Mouse (Mus musculus): ENCODE results near the gene Slc7a8. TPM values are rescaled to one million over a fixed set of nuclear protein-coding genes. Genes with fewer than 3 reads are reported as not detected.

The Slc7a8 gene
- polyA plus RNA-seq, 1 experiment from 2014 or later = 7.1 TPM

- WGBS = 75% methylated on average over 4 of the region's 4 CpGs
- DNase-seq (ENCODE audit: low spot score) (no peak), ATAC-seq (replicated peaks; ENCODE audit: low FRiP score) (no peak)
- Histone ChIP-seq H3K27ac (ENCODE audit: low read depth, low read length) (no peak overlapping the region), H3K36me3 (ENCODE audit: control insufficient read depth, insufficient read depth, low read length) (no peaks in the 10 kb centered on the region), H3K4me1 (replicated peaks; ENCODE audit: control insufficient read depth, insufficient read depth, low read length) (peaks cover 4% of the 10 kb centered on the region), H3K9ac (ENCODE audit: low read depth, low read length) (no peak overlapping the region), H3K4me2 (no peak overlapping the region), H3K9me3 (ENCODE audit: control insufficient read depth, low read length) (no peaks in the 10 kb centered on the region), H3K27me3 (replicated peaks; ENCODE audit: control insufficient read depth, insufficient read depth, low read length) (no peaks in the 10 kb centered on the region), H3K4me3 (ENCODE audit: low read depth, low read length) (no peak overlapping the region)
Measured at GRCm38 (mm10) chr14:54806124-54806523, 24.4 kb upstream of the Slc7a8 start.

GRCm38 (mm10) chr14:54802428-54802827 lies 20.7 kb upstream of the Slc7a8 start:
- Histone ChIP-seq H3K4me2 (no peak overlapping the region), H3K9ac (ENCODE audit: low read depth, low read length) (no peak overlapping the region), H3K9me3 (ENCODE audit: control insufficient read depth, low read length) (no peaks in the 10 kb centered on the region), H3K4me1 (replicated peaks; ENCODE audit: control insufficient read depth, insufficient read depth, low read length) (no peaks in the 10 kb centered on the region), H3K27ac (ENCODE audit: low read depth, low read length) (no peak overlapping the region), H3K36me3 (ENCODE audit: control insufficient read depth, insufficient read depth, low read length) (no peaks in the 10 kb centered on the region), H3K4me3 (ENCODE audit: low read depth, low read length) (no peak overlapping the region), H3K27me3 (replicated peaks; ENCODE audit: control insufficient read depth, insufficient read depth, low read length) (no peaks in the 10 kb centered on the region)
- ATAC-seq (replicated peaks; ENCODE audit: low FRiP score) (no peak), DNase-seq (ENCODE audit: low spot score) (no peak)
- 68% methylated on average over 4 of the region's 4 CpGs for WGBS

- Histone ChIP-seq H3K9ac (ENCODE audit: low read depth, low read length) (no peak overlapping the region), H3K9me3 (ENCODE audit: control insufficient read depth, low read length) (no peaks in the 10 kb centered on the region), H3K4me2 (no peak overlapping the region), H3K4me3 (ENCODE audit: low read depth, low read length) (no peak overlapping the region), H3K4me1 (replicated peaks; ENCODE audit: control insufficient read depth, insufficient read depth, low read length) (no peaks in the 10 kb centered on the region), H3K27ac (ENCODE audit: low read depth, low read length) (no peak overlapping the region), H3K36me3 (ENCODE audit: control insufficient read depth, insufficient read depth, low read length) (no peaks in the 10 kb centered on the region), H3K27me3 (replicated peaks; ENCODE audit: control insufficient read depth, insufficient read depth, low read length) (no peaks in the 10 kb centered on the region)
- no peak for ATAC-seq (replicated peaks; ENCODE audit: low FRiP score)
- no peak for DNase-seq (ENCODE audit: low spot score)
- WGBS = 53% methylated on average over 10 of the region's 10 CpGs
Measured at GRCm38 (mm10) chr14:54799686-54800085, 17.9 kb upstream of the Slc7a8 start.

- Histone ChIP-seq H3K9me3 (ENCODE audit: control insufficient read depth, low read length) (no peaks in the 10 kb centered on the region), H3K9ac (ENCODE audit: low read depth, low read length) (no peak overlapping the region), H3K4me2 (no peak overlapping the region), H3K36me3 (ENCODE audit: control insufficient read depth, insufficient read depth, low read length) (no peaks in the 10 kb centered on the region), H3K4me1 (replicated peaks; ENCODE audit: control insufficient read depth, insufficient read depth, low read length) (no peaks in the 10 kb centered on the region), H3K27me3 (replicated peaks; ENCODE audit: control insufficient read depth, insufficient read depth, low read length) (no peaks in the 10 kb centered on the region), H3K27ac (ENCODE audit: low read depth, low read length) (no peak overlapping the region), H3K4me3 (ENCODE audit: low read depth, low read length) (no peak overlapping the region)
- ATAC-seq (replicated peaks; ENCODE audit: low FRiP score) (no peak), DNase-seq (ENCODE audit: low spot score) (no peak)
- WGBS = 83% methylated on average over 15 of the region's 15 CpGs
Measured at GRCm38 (mm10) chr14:54796760-54797159, 15.0 kb upstream of the Slc7a8 start.

- H3K4me1 ChIP-seq (replicated peaks; ENCODE audit: control insufficient read depth, insufficient read depth, low read length) = no peaks in the 10 kb centered on the region
- no peak overlapping the region for H3K4me3 ChIP-seq (ENCODE audit: low read depth, low read length)
- no peak overlapping the region for H3K9ac ChIP-seq (ENCODE audit: low read depth, low read length)
- no peaks in the 10 kb centered on the region for H3K36me3 ChIP-seq (ENCODE audit: control insufficient read depth, insufficient read depth, low read length)
- 69% methylated on average over 1 of the region's 1 CpGs for WGBS
- no peaks in the 10 kb centered on the region for H3K27me3 ChIP-seq (replicated peaks; ENCODE audit: control insufficient read depth, insufficient read depth, low read length)
- H3K9me3 ChIP-seq (ENCODE audit: control insufficient read depth, low read length) = no peaks in the 10 kb centered on the region
- ATAC-seq (replicated peaks; ENCODE audit: low FRiP score) = no peak
- no peak overlapping the region for H3K4me2 ChIP-seq
- DNase-seq (ENCODE audit: low spot score) = no peak
- H3K27ac ChIP-seq (ENCODE audit: low read depth, low read length) = no peak overlapping the region
Measured at GRCm38 (mm10) chr14:54795901-54796300, 14.2 kb upstream of the Slc7a8 start.

GRCm38 (mm10) chr14:54793894-54794830 lies 12.4 kb upstream of the Slc7a8 start:
- Histone ChIP-seq H3K9me3 (ENCODE audit: control insufficient read depth, low read length) (no peaks in the 10 kb centered on the region), H3K36me3 (ENCODE audit: control insufficient read depth, insufficient read depth, low read length) (no peaks in the 10 kb centered on the region), H3K9ac (ENCODE audit: low read depth, low read length) (no peak overlapping the region), H3K27ac (ENCODE audit: low read depth, low read length) (no peak overlapping the region), H3K4me2 (no peak overlapping the region), H3K4me3 (ENCODE audit: low read depth, low read length) (no peak overlapping the region), H3K27me3 (replicated peaks; ENCODE audit: control insufficient read depth, insufficient read depth, low read length) (no peaks in the 10 kb centered on the region), H3K4me1 (replicated peaks; ENCODE audit: control insufficient read depth, insufficient read depth, low read length) (no peaks in the 10 kb centered on the region)
- DNase-seq (ENCODE audit: low spot score) (no peak), ATAC-seq (replicated peaks; ENCODE audit: low FRiP score) (no peak)
- WGBS = 57% methylated on average over 8 of the region's 8 CpGs

- Histone ChIP-seq H3K4me1 (replicated peaks; ENCODE audit: control insufficient read depth, insufficient read depth, low read length) (peaks cover 2% of the 10 kb centered on the region; the same call in 1 of the 2 replicates), H3K4me2 (no peak overlapping the region), H3K4me3 (ENCODE audit: low read depth, low read length) (no peak overlapping the region), H3K9me3 (ENCODE audit: control insufficient read depth, low read length) (no peaks in the 10 kb centered on the region), H3K27me3 (replicated peaks; ENCODE audit: control insufficient read depth, insufficient read depth, low read length) (no peaks in the 10 kb centered on the region), H3K27ac (ENCODE audit: low read depth, low read length) (no peak overlapping the region), H3K36me3 (ENCODE audit: control insufficient read depth, insufficient read depth, low read length) (no peaks in the 10 kb centered on the region), H3K9ac (ENCODE audit: low read depth, low read length) (no peak overlapping the region)
- DNase-seq (ENCODE audit: low spot score) = no peak
- WGBS = 34% methylated on average over 1 of the region's 1 CpGs
- ATAC-seq (replicated peaks; ENCODE audit: low FRiP score) = no peak
Measured at GRCm38 (mm10) chr14:54793351-54793750, 11.6 kb upstream of the Slc7a8 start.

GRCm38 (mm10) chr14:54792166-54792565 lies 10.4 kb upstream of the Slc7a8 start:
- DNase-seq (ENCODE audit: low spot score) (no peak), ATAC-seq (replicated peaks; ENCODE audit: low FRiP score) (no peak)
- no peak overlapping the region for H3K4me2 ChIP-seq
- H3K9ac ChIP-seq (ENCODE audit: low read depth, low read length) = no peak overlapping the region
- WGBS = 70% methylated on average over 6 of the region's 6 CpGs
- H3K9me3 ChIP-seq (ENCODE audit: control insufficient read depth, low read length) = no peaks in the 10 kb centered on the region
- no peaks in the 10 kb centered on the region for H3K36me3 ChIP-seq (ENCODE audit: control insufficient read depth, insufficient read depth, low read length)
- H3K27ac ChIP-seq (ENCODE audit: low read depth, low read length) = no peak overlapping the region
- peaks cover 2% of the 10 kb centered on the region; the same call in 1 of the 2 replicates for H3K4me1 ChIP-seq (replicated peaks; ENCODE audit: control insufficient read depth, insufficient read depth, low read length)
- no peaks in the 10 kb centered on the region for H3K27me3 ChIP-seq (replicated peaks; ENCODE audit: control insufficient read depth, insufficient read depth, low read length)
- H3K4me3 ChIP-seq (ENCODE audit: low read depth, low read length) = no peak overlapping the region

GRCm38 (mm10) chr14:54788231-54788630 lies 6.5 kb upstream of the Slc7a8 start:
- Histone ChIP-seq H3K9ac (ENCODE audit: low read depth, low read length) (no peak overlapping the region), H3K4me2 (no peak overlapping the region), H3K9me3 (ENCODE audit: control insufficient read depth, low read length) (no peaks in the 10 kb centered on the region), H3K4me3 (ENCODE audit: low read depth, low read length) (no peak overlapping the region), H3K36me3 (ENCODE audit: control insufficient read depth, insufficient read depth, low read length) (no peaks in the 10 kb centered on the region), H3K27me3 (replicated peaks; ENCODE audit: control insufficient read depth, insufficient read depth, low read length) (no peaks in the 10 kb centered on the region; the same call in 1 of the 2 replicates), H3K27ac (ENCODE audit: low read depth, low read length) (no peak overlapping the region), H3K4me1 (replicated peaks; ENCODE audit: control insufficient read depth, insufficient read depth, low read length) (peaks cover 2% of the 10 kb centered on the region; the same call in 1 of the 2 replicates)
- 45% methylated on average over 5 of the region's 5 CpGs for WGBS
- ATAC-seq (replicated peaks; ENCODE audit: low FRiP score) (peak; percentile 69), DNase-seq (ENCODE audit: low spot score) (no peak)
